ENCODE assay signal across 8 mouse cellular contexts in the genomic region with DNA sequence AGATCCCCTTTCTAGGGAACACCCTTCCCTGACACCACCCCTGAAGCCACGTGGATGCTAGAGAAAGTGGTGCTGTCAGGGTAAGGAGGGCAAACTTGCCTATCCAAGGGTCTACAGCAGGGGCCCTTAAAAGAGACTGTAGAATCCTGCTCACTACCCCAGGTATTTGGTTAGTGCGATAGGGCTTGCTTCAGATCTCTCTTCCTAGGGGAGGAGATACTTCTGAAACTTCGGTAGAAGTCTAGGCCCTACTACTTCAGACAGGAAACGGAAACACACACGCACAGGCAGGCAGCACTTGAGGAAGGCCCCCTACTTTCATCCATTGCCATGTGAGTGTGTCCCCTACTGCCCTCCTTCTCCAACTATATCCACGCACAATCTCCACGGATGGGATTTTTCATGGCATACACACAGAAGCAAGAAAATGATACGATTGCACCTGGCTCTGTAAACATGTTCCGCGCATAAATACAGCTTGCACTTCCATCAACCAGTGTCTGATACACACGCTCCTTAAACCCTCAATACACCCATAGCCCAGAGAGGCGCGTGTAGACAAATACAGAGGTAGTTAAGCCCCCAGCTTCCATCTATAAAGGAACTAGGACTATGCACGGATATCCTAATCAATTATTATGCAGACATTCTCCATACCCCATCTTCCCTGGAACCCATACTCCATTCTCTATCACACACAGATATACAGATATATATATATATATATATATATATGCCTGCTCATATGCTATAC. TPM values are rescaled to one million over a fixed set of nuclear protein-coding genes. Genes with fewer than 3 reads are reported as not detected.
DNase-seq lines count a peak whose midpoint lies in the region; ATAC-seq lines count a peak whose summit lies in the region.

No protein-coding gene starts in this region.

- peak overlapping the region; percentile 92 for H3K4me2 ChIP-seq in liver, embryonic 11.5 days

- DNase-seq in forebrain, embryonic 10.5 days (ENCODE audit: extremely low spot score, low spot score) = no peak
- no peak for DNase-seq in liver, embryonic 11.5 days (ENCODE audit: low spot score)
- DNase-seq in spleen, postnatal 36 days (ENCODE audit: low spot score in 2 of 2) = peak; percentile 64 to 71
- no peak for DNase-seq in adrenal gland, postnatal 4 days (ENCODE audit: low spot score in 2 of 2)
- no peak for DNase-seq in gastrocnemius, postnatal 14 days
- DNase-seq in kidney, adult 8-10 months = no peak

- H3K27me3 ChIP-seq in megakaryocyte, embryonic 14.5 days (replicated peaks) = no peaks in the 10 kb centered on the region
- no peaks in the 10 kb centered on the region for H3K27me3 ChIP-seq in forebrain, embryonic 10.5 days (ENCODE audit: poor library complexity, severe bottlenecking)
- H3K27me3 ChIP-seq in liver, embryonic 11.5 days (replicated peaks; ENCODE audit: control insufficient read depth, insufficient read depth, low read length) = no peaks in the 10 kb centered on the region

- H3K9ac ChIP-seq in liver, embryonic 11.5 days (ENCODE audit: low read depth, low read length) = peak overlapping the region; percentile 96

- peak overlapping the region; percentile 97 for H3K4me3 ChIP-seq in megakaryocyte, embryonic 14.5 days (replicated peaks)
- peak overlapping the region; percentile 84 for H3K4me3 ChIP-seq in forebrain, embryonic 10.5 days
- H3K4me3 ChIP-seq in liver, embryonic 11.5 days (ENCODE audit: low read depth, low read length) = peak overlapping the region; percentile 95

- no peak for ATAC-seq in megakaryocyte, adult 5-6 weeks (ENCODE audit: poor library complexity, severe bottlenecking)
- no peak for ATAC-seq in liver, embryonic 11.5 days (replicated peaks; ENCODE audit: low FRiP score)

- H3K4me1 ChIP-seq in megakaryocyte, embryonic 14.5 days = peaks cover 79% of the 10 kb centered on the region
- peaks cover 90% of the 10 kb centered on the region for H3K4me1 ChIP-seq in forebrain, embryonic 10.5 days
- peaks cover 65% of the 10 kb centered on the region for H3K4me1 ChIP-seq in liver, embryonic 11.5 days (replicated peaks; ENCODE audit: control insufficient read depth, insufficient read depth, low read length)

- H3K36me3 ChIP-seq in megakaryocyte, embryonic 14.5 days (replicated peaks; ENCODE audit: low read length) = peaks cover 25% of the 10 kb centered on the region
- peaks cover 22% of the 10 kb centered on the region for H3K36me3 ChIP-seq in forebrain, embryonic 10.5 days (replicated peaks)
- peaks cover 14% of the 10 kb centered on the region for H3K36me3 ChIP-seq in liver, embryonic 11.5 days (ENCODE audit: control insufficient read depth, insufficient read depth, low read length)

- intact Hi-C loops in gastrocnemius, postnatal 14 days (cut with DNase I; ENCODE audit: low total_unique reads) = no loop called here

- no peaks in the 10 kb centered on the region for H3K9me3 ChIP-seq in megakaryocyte, embryonic 14.5 days
- H3K9me3 ChIP-seq in forebrain, embryonic 10.5 days = no peaks in the 10 kb centered on the region
- H3K9me3 ChIP-seq in liver, embryonic 11.5 days (ENCODE audit: control insufficient read depth, low read length) = no peaks in the 10 kb centered on the region

- H3K27ac ChIP-seq in forebrain, embryonic 10.5 days = peak overlapping the region; percentile 99
- H3K27ac ChIP-seq in liver, embryonic 11.5 days (ENCODE audit: low read depth, low read length) = peak overlapping the region; percentile 98

- WGBS in forebrain, embryonic 10.5 days = 33% methylated on average over 14 of the region's 14 CpGs
- WGBS in liver, embryonic 11.5 days = 40% methylated on average over 14 of the region's 14 CpGs

RNA-seq across cellular contexts. Expression of a gene that starts 4.4 kb away (rescaled TPM):
- polyA plus RNA-seq in megakaryocyte, embryonic 14.5 days (2012; ENCODE audit: insufficient read depth, low replicate concordance) = 8.7 and 12.2 TPM in 2 replicates
- total RNA-seq in megakaryocyte, adult 5-6 weeks (2015) = 14.1 and 30.8 TPM in 2 replicates
- total RNA-seq in megakaryocyte, adult 5-6 weeks (2017) = 8.6 and 11.5 TPM in 2 replicates
- 57.5 and 61.9 TPM in 2 replicates for polyA plus RNA-seq in forebrain, embryonic 10.5 days (2016; fragmentation: Nextera tagmentation; extraction: Ambion mirVana)
- polyA plus RNA-seq in liver, embryonic 11.5 days (2014; fragmentation: Nextera tagmentation; extraction: Ambion mirVana) = 73.2 and 77.2 TPM in 2 replicates
- 10 to 100 TPM; 30.5 to 40.2 TPM for total RNA-seq in adrenal gland, postnatal 4 days (2021)
- 10 to 100 TPM; 11.2 to 11.5 TPM for total RNA-seq in gastrocnemius, postnatal 14 days (2021)

RNA-seq across cellular contexts. Expression of a gene that starts 4.7 kb away (rescaled TPM):
- 349 and 424 TPM in 2 replicates for polyA plus RNA-seq in megakaryocyte, embryonic 14.5 days (2012; ENCODE audit: insufficient read depth, low replicate concordance)
- 48.8 and 54.5 TPM in 2 replicates for total RNA-seq in megakaryocyte, adult 5-6 weeks (2015)
- 60.2 and 60.8 TPM in 2 replicates for total RNA-seq in megakaryocyte, adult 5-6 weeks (2017)
- polyA plus RNA-seq in forebrain, embryonic 10.5 days (2016; fragmentation: Nextera tagmentation; extraction: Ambion mirVana) = 87.8 and 91.0 TPM in 2 replicates
- polyA plus RNA-seq in liver, embryonic 11.5 days (2014; fragmentation: Nextera tagmentation; extraction: Ambion mirVana) = 67.5 and 78.9 TPM in 2 replicates
- total RNA-seq in adrenal gland, postnatal 4 days (2021) = 100 to 1,000 TPM; 161 TPM
- total RNA-seq in gastrocnemius, postnatal 14 days (2021) = 10 to 100 TPM; 26.2 to 28.5 TPM

RNA-seq across cellular contexts. Expression of a gene that starts 35.3 kb away (rescaled TPM):
- 14.7 and 44.5 TPM in 2 replicates for polyA plus RNA-seq in megakaryocyte, embryonic 14.5 days (2012; ENCODE audit: insufficient read depth, low replicate concordance)
- 16.4 and 19.7 TPM in 2 replicates for total RNA-seq in megakaryocyte, adult 5-6 weeks (2015)
- total RNA-seq in megakaryocyte, adult 5-6 weeks (2017) = 36.8 and 47.6 TPM in 2 replicates
- polyA plus RNA-seq in forebrain, embryonic 10.5 days (2016; fragmentation: Nextera tagmentation; extraction: Ambion mirVana) = 167 and 168 TPM in 2 replicates
- 211 TPM in 2 replicates for polyA plus RNA-seq in liver, embryonic 11.5 days (2014; fragmentation: Nextera tagmentation; extraction: Ambion mirVana)
- total RNA-seq in adrenal gland, postnatal 4 days (2021) = 10 to 100 TPM; 44.7 to 46.2 TPM
- total RNA-seq in gastrocnemius, postnatal 14 days (2021) = 10 to 100 TPM; 17.5 to 25.5 TPM

RNA-seq across cellular contexts. Expression of a gene that starts 37.0 kb away (rescaled TPM):
- 8.7 and 9.6 TPM in 2 replicates for polyA plus RNA-seq in megakaryocyte, embryonic 14.5 days (2012; ENCODE audit: insufficient read depth, low replicate concordance)
- 1.2 and 1.7 TPM in 2 replicates for total RNA-seq in megakaryocyte, adult 5-6 weeks (2015)
- 6.6 and 6.8 TPM in 2 replicates for total RNA-seq in megakaryocyte, adult 5-6 weeks (2017)
- polyA plus RNA-seq in forebrain, embryonic 10.5 days (2016; fragmentation: Nextera tagmentation; extraction: Ambion mirVana) = 3.4 and 4.6 TPM in 2 replicates
- 4.9 and 5.4 TPM in 2 replicates for polyA plus RNA-seq in liver, embryonic 11.5 days (2014; fragmentation: Nextera tagmentation; extraction: Ambion mirVana)
- 10 to 100 TPM; 16.5 to 17.1 TPM for total RNA-seq in adrenal gland, postnatal 4 days (2021)
- total RNA-seq in gastrocnemius, postnatal 14 days (2021) = 1 to 10 TPM; 3.1 to 3.8 TPM

RNA-seq across cellular contexts. Expression of a gene that starts 42.0 kb away (rescaled TPM):
- 0.89 and 2.1 TPM in 2 replicates for polyA plus RNA-seq in megakaryocyte, embryonic 14.5 days (2012; ENCODE audit: insufficient read depth, low replicate concordance)
- 12.8 and 15.6 TPM in 2 replicates for total RNA-seq in megakaryocyte, adult 5-6 weeks (2015)
- total RNA-seq in megakaryocyte, adult 5-6 weeks (2017) = 6.6 and 8.5 TPM in 2 replicates
- 16.2 and 18.5 TPM in 2 replicates for polyA plus RNA-seq in forebrain, embryonic 10.5 days (2016; fragmentation: Nextera tagmentation; extraction: Ambion mirVana)
- 9.2 and 12.2 TPM in 2 replicates for polyA plus RNA-seq in liver, embryonic 11.5 days (2014; fragmentation: Nextera tagmentation; extraction: Ambion mirVana)
- total RNA-seq in adrenal gland, postnatal 4 days (2021) = 10 to 100 TPM; 21.6 to 21.9 TPM
- 10 to 100 TPM; 10.8 to 10.9 TPM for total RNA-seq in gastrocnemius, postnatal 14 days (2021)

Comparison
In these comparisons a context has a peak if more than half of its experiments do, and no peak if none do; other contexts are left out.
1. DNase-seq: peak in spleen, postnatal 36 days (2 of 2); none in forebrain, embryonic 10.5 days (single experiment), liver, embryonic 11.5 days (single experiment), adrenal gland, postnatal 4 days (0 of 2), gastrocnemius, postnatal 14 days (single experiment) and kidney, adult 8-10 months (0 of 2).
2. Peak in every context shown above with its lines, with median percentiles within 50 percentile points of each other: H3K4me3 ChIP-seq.